Mouse (Mus musculus) embryonic facial prominence, embryonic 10.5 days (tissue): Measurements from ENCODE around the gene Tead1. TPM values are rescaled to one million over a fixed set of nuclear protein-coding genes. Genes with fewer than 3 reads are reported as not detected.

Experiments
- DNase-seq: peaks from one replicate; pipeline ENCODE4 v3.0.0-alpha.2; 2017; ENCODE audit warnings: low spot score
- H3K27ac ChIP-seq: fragments of 300-500 bp; sonication (generic); replicated peaks from 2 replicates; pipeline ENCODE4 v1.5.1; 2016; ENCODE audit warnings: mild to moderate bottlenecking
- H3K27me3 ChIP-seq: fragments of 300-500 bp; sonication (generic); replicated peaks from 2 replicates; pipeline ENCODE4 v1.6.1; 2016; ENCODE audit warnings: low read depth, mild to moderate bottlenecking; ENCODE audit not compliant: poor library complexity, severe bottlenecking
- H3K36me3 ChIP-seq: fragments of 300-500 bp; sonication (generic); replicated peaks from 2 replicates; pipeline ENCODE4 v1.6.1; 2016; ENCODE audit warnings: mild to moderate bottlenecking, moderate library complexity
- H3K4me1 ChIP-seq: fragments of 300-500 bp; sonication (generic); 2 replicates; pipeline ENCODE4 v1.6.1; 2016
- H3K4me3 ChIP-seq: fragments of 300-500 bp; sonication (generic); 2 replicates; pipeline ENCODE4 v1.5.1; 2016; ENCODE audit warnings: mild to moderate bottlenecking, moderate library complexity
- H3K9me3 ChIP-seq: fragments of 300-500 bp; sonication (generic); 2 replicates; pipeline ENCODE4 v1.6.1; 2016; ENCODE audit warnings: mild to moderate bottlenecking
- WGBS: fragments of 180-500 bp; shearing (Covaris S2); methylation state at CpG from one replicate; pipeline ENCODE4 v1.1.7; 2016; 5-methylcytosine and 5-hydroxymethylcytosine counted together
- polyA plus RNA-seq: library from polyadenylated mRNA; unstranded; fragments of >200 nt; fragmentation: Nextera tagmentation; extraction: Ambion mirVana; gene quantifications from 2 replicates; pipeline ENCODE4 v1.2.1, GENCODE M21; 2016

The Tead1 gene
- polyA plus RNA-seq, 1 experiment from 2014 or later: 23.5 TPM

DNA sequence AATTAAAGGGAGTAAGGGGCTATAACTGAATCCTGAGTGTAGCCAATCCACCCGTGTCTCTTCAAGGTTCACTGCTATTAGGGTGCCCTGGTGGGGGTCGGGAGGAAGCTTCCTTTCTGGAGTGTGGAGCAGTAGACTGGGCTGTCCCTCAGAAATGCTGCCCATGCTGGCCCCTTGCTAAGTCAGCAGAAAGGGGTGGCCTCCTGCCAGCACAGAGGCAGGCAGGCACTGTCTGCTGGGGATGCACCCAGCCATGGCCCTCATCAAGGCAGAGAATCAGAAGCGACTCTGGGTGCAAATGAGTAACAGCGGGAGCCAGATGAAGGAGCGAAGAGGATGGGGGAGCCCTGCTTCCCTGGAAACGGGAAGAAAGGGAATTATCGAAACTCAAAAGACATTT lies 161.2 kb downstream of the Tead1 start:
- H3K27me3 ChIP-seq: no peaks in the 10 kb centered on the region
- 34% methylated on average over 7 of the region's 7 CpGs for WGBS
- no peak for DNase-seq
- peaks cover 9% of the 10 kb centered on the region; the same call in 1 of the 2 replicates for H3K9me3 ChIP-seq
- H3K4me3 ChIP-seq: no peak overlapping the region
- H3K27ac ChIP-seq: peak overlapping the region; percentile 59; the same call in 1 of the 2 replicates
- H3K36me3 ChIP-seq: peaks cover 26% of the 10 kb centered on the region
- H3K4me1 ChIP-seq: peaks cover 37% of the 10 kb centered on the region

DNA sequence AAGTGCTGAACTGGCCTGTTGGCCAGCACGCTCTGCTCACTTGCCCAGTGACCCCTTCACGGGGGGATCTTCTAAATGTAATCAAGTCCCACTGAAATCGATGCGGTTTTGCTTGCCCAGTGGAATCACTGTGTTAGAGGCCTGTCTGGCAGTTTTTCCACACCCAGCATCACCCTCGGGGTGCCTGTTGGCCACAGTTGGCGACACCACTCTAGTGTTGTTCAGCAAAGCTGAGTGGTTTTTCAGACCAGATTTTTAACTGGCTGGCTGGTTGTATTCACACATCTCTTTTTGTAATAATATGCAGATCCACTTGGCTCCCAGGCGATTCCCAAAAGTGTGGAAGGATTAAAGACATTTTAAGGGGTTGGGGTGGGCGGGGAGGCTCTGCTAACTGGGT lies 161.8 kb downstream of the Tead1 start:
- H3K4me3 ChIP-seq: no peak overlapping the region
- peak; percentile 24 for DNase-seq
- peaks cover 9% of the 10 kb centered on the region; the same call in 1 of the 2 replicates for H3K9me3 ChIP-seq
- no peaks in the 10 kb centered on the region for H3K27me3 ChIP-seq
- whole genome bisulfite sequencing: 51% methylated on average over 8 of the region's 8 CpGs
- H3K27ac ChIP-seq: peak overlapping the region; percentile 44
- H3K36me3 ChIP-seq: peaks cover 26% of the 10 kb centered on the region
- H3K4me1 ChIP-seq: peaks cover 31% of the 10 kb centered on the region

DNA sequence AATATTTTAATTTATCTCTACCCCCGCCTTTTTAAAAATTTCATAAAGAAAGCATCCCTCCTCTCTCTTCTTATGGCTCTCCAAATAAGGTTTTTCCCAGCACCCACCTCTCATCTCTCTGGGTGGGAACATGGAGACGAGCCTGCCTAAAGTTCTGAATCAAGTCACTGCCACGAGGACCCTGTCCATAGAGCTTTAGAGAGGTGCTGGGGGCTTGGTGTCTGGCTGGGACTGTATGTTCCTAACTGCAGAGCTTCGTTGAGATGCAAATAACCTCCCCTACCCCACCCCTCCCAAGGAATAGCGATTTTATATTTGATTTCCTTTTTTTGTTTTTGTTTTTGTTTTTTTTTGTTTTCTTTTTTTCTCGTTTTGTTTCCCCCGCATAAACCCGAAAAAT lies 162.4 kb downstream of the Tead1 start:
- peaks cover 26% of the 10 kb centered on the region for H3K36me3 ChIP-seq
- H3K9me3 ChIP-seq: peaks cover 9% of the 10 kb centered on the region; the same call in 1 of the 2 replicates
- DNase-seq: no peak
- WGBS: 22% methylated on average over 8 of the region's 8 CpGs
- no peaks in the 10 kb centered on the region for H3K27me3 ChIP-seq
- peak overlapping the region; percentile 57; the same call in 1 of the 2 replicates for H3K27ac ChIP-seq
- peak overlapping the region; percentile 25; the same call in 1 of the 2 replicates for H3K4me3 ChIP-seq
- H3K4me1 ChIP-seq: peaks cover 29% of the 10 kb centered on the region

DNA sequence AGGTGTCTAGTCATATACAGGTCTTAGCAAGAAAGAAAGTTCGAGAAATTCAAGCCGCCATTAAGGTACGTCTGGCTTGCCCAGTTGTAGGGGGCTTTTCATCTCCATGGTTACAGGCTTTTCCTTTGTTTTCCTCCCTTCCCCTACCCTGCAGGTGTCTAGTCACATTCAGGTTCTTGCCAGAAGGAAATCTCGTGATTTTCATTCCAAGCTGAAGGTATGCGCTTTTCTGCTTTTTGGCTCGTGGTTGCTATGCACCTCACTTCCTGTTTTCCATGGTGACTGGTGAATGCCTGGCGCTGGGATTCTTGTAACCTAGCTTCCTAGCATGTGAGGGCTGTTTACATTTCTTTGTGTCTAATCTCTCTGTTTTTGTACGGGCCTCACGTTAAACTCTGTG lies 162.8 kb downstream of the Tead1 start:
- 11% methylated on average over 9 of the region's 9 CpGs for WGBS
- Histone ChIP-seq H3K4me3 (peak overlapping the region; percentile 25; the same call in 1 of the 2 replicates), H3K27ac (peak overlapping the region; percentile 57), H3K4me1 (peaks cover 29% of the 10 kb centered on the region), H3K9me3 (peaks cover 6% of the 10 kb centered on the region; the same call in 1 of the 2 replicates), H3K27me3 (no peaks in the 10 kb centered on the region), H3K36me3 (peaks cover 24% of the 10 kb centered on the region)
- peak; percentile 70 for DNase-seq

DNA sequence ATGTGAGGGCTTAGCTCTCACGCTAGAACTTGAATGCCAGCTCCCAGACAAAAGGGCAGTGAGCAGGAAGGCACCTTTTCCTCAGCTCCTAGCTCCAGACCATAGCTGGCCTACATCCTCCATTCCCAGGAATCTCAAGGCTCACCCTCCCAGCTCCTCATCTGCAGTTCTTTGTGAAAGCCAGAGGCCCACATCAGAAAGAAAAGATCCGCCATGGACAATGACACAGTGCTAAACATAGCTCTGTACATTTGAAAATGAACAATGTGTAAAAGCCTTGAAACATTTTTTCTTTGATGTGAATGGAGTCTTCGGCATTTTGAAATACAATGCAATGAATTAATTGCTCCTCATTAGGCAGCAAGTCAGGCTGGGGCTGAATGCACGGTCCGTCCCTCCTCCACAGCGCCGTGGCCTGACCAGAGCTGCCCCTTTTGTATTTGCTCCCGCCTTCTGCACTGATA lies 172.2 kb downstream of the Tead1 start:
- H3K27me3 ChIP-seq: no peaks in the 10 kb centered on the region
- WGBS: 42% methylated on average over 8 of the region's 8 CpGs

DNA sequence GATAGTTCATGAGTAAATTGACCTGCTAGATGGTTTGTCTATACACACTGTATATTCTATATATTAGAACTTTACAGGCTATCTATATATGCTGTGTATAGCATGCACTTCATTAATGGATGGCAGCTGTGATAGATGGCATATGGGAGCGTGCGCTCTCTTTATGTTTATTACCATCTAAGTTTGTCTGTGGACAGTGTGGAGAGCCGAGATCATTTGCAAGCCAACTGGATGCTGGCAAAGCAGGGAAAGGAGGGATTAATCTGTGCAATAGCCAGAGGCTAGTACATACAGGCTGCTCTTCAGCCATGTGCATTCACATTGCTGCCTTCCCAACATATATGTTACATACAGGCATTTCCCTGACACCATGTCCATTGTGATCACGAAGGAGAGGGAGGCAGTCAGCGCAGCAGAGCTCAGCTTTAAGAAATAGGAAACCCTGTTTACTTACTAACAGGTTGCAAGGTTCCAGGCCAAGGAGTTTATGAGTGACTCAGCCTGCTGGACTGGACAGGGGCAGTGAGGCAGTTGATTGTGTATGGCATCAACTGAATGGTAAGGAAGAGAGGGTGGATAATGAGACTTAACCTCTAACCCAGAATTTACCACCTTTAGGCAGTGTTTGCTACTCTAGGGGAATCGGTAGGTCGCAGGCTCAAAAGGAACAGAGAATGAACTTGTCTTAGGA lies 173.2 kb downstream of the Tead1 start:
- Histone ChIP-seq H3K27ac (no peak overlapping the region), H3K4me1 (peaks cover 72% of the 10 kb centered on the region)

More for the DNA sequence above, 172.2 kb downstream of the Tead1 start:
- Histone ChIP-seq H3K4me1 (peaks cover 69% of the 10 kb centered on the region), H3K36me3 (peaks cover 27% of the 10 kb centered on the region), H3K4me3 (no peak overlapping the region), H3K27ac (peak overlapping the region; percentile 71), H3K9me3 (no peaks in the 10 kb centered on the region)
- DNase-seq: peak; percentile 35

DNA sequence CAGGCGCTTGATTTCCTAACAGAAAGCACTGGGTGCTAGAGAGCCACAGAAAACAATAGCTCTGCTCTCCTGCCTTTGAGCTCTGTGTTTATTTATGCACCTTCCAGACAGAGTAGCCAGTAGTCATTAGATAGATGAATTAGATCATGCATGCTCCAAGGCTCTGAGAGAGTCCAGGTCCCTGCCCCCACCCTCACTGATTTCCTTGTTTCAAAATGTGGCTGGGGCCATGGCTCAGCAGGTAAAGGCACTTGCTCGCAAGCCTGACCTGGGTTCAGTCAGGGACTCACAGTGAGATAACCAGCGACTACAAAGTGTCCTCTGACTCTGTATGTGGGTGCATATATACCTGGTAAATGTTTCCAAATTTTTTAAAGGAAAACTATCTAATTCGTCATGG lies 174.7 kb downstream of the Tead1 start:
- WGBS: 59% methylated on average over 4 of the region's 4 CpGs
- H3K4me1 ChIP-seq: peaks cover 68% of the 10 kb centered on the region

More for the DNA sequence above, 173.2 kb downstream of the Tead1 start:
- Histone ChIP-seq H3K4me3 (no peak overlapping the region), H3K9me3 (no peaks in the 10 kb centered on the region), H3K36me3 (peaks cover 23% of the 10 kb centered on the region), H3K27me3 (no peaks in the 10 kb centered on the region)
- 60% methylated on average over 7 of the region's 7 CpGs for WGBS
- DNase-seq: no peak

DNA sequence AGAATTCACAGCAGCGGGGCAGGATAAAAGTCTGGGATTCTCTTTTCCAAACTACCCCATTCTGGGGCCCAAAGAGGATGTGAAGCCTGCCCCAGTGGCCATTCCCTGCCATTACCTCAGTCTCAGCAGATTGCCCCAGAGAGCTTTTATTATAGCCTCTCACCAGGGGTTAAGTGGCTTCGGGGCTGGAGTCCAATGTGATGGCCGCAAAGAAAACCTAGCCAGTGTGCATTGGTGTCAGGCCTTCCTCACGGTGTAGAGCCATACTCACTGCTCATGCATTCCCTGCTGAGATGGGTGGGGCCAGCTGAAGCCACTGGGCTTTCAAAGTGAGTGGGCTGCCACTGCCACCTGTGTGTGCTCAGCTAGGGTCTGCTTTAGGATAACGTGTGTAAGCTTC lies 175.4 kb downstream of the Tead1 start:
- Histone ChIP-seq H3K4me3 (no peak overlapping the region), H3K36me3 (peaks cover 28% of the 10 kb centered on the region), H3K9me3 (no peaks in the 10 kb centered on the region), H3K27ac (no peak overlapping the region), H3K27me3 (no peaks in the 10 kb centered on the region), H3K4me1 (peaks cover 68% of the 10 kb centered on the region)
- peak; percentile 40 for DNase-seq
- WGBS: 37% methylated on average over 5 of the region's 5 CpGs

More for the DNA sequence above, 174.7 kb downstream of the Tead1 start:
- Histone ChIP-seq H3K9me3 (no peaks in the 10 kb centered on the region), H3K36me3 (peaks cover 32% of the 10 kb centered on the region), H3K27ac (no peak overlapping the region), H3K4me3 (no peak overlapping the region), H3K27me3 (no peaks in the 10 kb centered on the region)
- no peak for DNase-seq

DNA sequence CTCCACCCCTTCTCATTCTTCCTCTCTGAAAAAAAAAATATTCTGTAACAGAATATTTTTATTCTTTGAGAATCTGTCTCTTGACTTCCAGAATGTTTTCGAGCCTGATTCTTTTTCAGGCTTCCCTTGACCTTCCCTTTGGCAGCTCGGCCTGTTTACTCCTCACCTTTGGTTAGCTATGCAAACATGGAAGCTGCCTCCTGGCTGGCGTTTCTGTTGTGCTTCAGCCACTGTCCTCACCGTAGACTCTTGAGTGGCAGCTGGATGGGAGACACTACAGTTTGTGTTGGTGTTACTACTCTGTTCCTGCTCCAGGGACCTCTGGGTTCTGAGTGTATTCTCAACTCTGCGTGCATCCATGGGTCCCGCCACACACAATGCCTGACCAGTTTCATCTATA lies 176.3 kb downstream of the Tead1 start:
- WGBS: 70% methylated on average over 6 of the region's 6 CpGs
- Histone ChIP-seq H3K4me3 (no peak overlapping the region), H3K9me3 (no peaks in the 10 kb centered on the region), H3K27ac (no peak overlapping the region), H3K27me3 (no peaks in the 10 kb centered on the region), H3K4me1 (peaks cover 66% of the 10 kb centered on the region), H3K36me3 (peaks cover 26% of the 10 kb centered on the region)
- no peak for DNase-seq

DNA sequence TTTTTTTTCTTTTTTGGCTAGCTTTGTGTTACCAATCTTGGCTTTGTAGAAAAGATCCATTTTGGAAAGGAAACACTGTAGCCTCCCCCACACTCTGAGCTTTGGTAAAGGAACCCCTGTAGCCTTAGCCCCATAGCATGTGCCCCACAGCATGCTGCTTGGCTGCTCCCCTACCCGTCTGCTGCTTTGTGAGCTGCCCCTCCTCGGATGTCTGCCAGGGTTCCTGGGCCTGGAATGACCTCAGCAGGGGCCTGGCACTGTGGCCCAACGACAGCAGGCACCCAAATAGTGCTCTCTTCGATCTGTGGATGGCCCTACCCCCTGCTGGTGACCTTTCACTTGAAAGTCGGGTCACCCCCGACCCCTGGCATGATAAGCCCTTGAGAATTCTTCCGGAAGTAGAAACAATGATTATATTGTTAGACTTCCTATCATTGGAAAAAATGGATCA lies 177.0 kb downstream of the Tead1 start:
- Histone ChIP-seq H3K9me3 (no peaks in the 10 kb centered on the region), H3K36me3 (peaks cover 28% of the 10 kb centered on the region), H3K27ac (peak overlapping the region; percentile 71), H3K4me3 (no peak overlapping the region), H3K4me1 (peaks cover 58% of the 10 kb centered on the region), H3K27me3 (no peaks in the 10 kb centered on the region)
- peak; percentile 30 for DNase-seq
- 19% methylated on average over 7 of the region's 7 CpGs for WGBS

DNA sequence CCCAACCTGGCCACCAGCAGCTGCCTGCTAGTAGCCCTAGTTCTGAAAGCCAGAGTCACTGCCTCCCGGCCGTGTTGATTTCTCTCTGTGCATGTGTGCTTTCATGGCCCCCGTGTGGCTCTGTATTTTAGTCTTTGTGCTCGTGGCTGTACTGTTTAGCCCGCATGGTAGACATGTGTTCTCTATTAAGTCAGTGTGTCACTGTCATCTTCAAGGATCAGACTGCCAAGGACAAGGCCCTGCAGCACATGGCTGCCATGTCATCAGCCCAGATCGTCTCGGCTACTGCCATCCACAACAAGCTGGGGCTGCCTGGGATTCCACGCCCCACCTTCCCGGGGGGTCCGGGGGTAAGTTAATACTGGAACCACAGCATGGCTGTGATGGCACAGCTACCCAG lies 177.5 kb downstream of the Tead1 start:
- peak; percentile 33 for DNase-seq
- H3K9me3 ChIP-seq: no peaks in the 10 kb centered on the region
- H3K27me3 ChIP-seq: no peaks in the 10 kb centered on the region
- peaks cover 33% of the 10 kb centered on the region for H3K36me3 ChIP-seq
- H3K4me3 ChIP-seq: no peak overlapping the region
- 45% methylated on average over 10 of the region's 10 CpGs for WGBS
- H3K4me1 ChIP-seq: peaks cover 54% of the 10 kb centered on the region
- peak overlapping the region; percentile 69 for H3K27ac ChIP-seq

DNA sequence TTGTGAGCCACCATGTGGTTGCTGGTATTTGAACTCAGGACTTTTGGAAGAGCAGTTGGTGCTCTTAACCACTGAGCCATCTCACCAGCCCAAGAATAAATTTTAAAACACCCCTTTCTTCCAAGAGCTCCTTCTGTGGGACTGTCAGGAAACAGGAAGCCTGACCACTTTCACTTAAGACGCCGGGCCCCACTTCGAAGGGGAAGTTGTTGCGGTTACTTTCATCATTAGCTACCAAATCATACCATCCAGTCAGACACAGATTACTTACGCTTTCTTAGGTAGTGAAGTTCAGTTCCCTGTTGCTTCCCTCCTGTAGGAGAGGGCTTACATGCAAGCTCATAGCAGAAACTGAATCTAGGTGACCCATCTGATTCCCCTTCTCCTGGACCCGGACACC lies 180.8 kb downstream of the Tead1 start:
- DNase-seq: no peak
- H3K27ac ChIP-seq: no peak overlapping the region
- peaks cover 21% of the 10 kb centered on the region for H3K4me1 ChIP-seq
- H3K27me3 ChIP-seq: no peaks in the 10 kb centered on the region
- no peaks in the 10 kb centered on the region for H3K9me3 ChIP-seq
- peaks cover 66% of the 10 kb centered on the region for H3K36me3 ChIP-seq
- WGBS: 90% methylated on average over 6 of the region's 6 CpGs
- no peak overlapping the region for H3K4me3 ChIP-seq

DNA sequence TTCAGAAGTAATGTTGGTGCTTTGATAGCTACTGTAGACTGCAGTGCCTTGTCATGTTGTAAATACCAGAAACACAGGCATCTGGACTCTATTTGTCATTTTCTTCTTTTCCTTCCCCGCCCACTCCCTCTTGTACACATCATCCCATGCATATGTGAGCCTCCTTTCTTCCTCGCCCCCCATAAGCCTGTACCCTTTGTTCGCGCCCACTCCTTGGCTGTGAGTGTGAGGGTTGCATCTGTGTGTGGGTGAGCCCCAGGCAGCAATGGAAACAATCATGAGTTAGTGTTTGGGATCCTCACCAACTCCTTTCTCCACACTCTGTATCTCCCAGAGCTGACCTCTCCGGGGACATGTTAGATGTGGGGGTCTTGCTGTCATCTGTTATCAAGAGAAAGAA lies 183.0 kb downstream of the Tead1 start:
- Histone ChIP-seq H3K27me3 (no peaks in the 10 kb centered on the region), H3K4me3 (no peak overlapping the region), H3K36me3 (peaks cover 87% of the 10 kb centered on the region), H3K9me3 (no peaks in the 10 kb centered on the region), H3K27ac (no peak overlapping the region), H3K4me1 (peaks cover 8% of the 10 kb centered on the region; the same call in 1 of the 2 replicates)
- WGBS: 93% methylated on average over 5 of the region's 5 CpGs
- DNase-seq: no peak
